Mouse (Mus musculus) spleen, adult 2 months (tissue): ENCODE measurements around the gene Rundc3b. TPM values are rescaled to one million over a fixed set of nuclear protein-coding genes. Genes with fewer than 3 reads are reported as not detected.

Experiments
- DNase-seq, 2 experiments: peaks; one replicate each; pipeline versions ENCODE4 v3.0.0 to v3.0.0-alpha.2; 2012 to 2021; ENCODE audit warnings: low spot score in 2 of 2, low read depth in 1 of 2
- H3K27ac ChIP-seq: fragments of 200-500 bp; 2 replicates; pipeline ENCODE4 v1.5.1; 2012; ENCODE audit warnings: low read length, inconsistent platforms; ENCODE audit not compliant: insufficient read depth
- H3K27me3 ChIP-seq: fragments of 200-500 bp; 2 replicates; pipeline ENCODE4 v1.6.1; 2012; ENCODE audit warnings: mild to moderate bottlenecking, moderate library complexity, low read length, inconsistent platforms; ENCODE audit not compliant: control insufficient read depth, insufficient read depth
- H3K36me3 ChIP-seq: fragments of 200-500 bp; 2 replicates; pipeline ENCODE4 v1.6.1; 2012; ENCODE audit warnings: mild to moderate bottlenecking, low read length, inconsistent platforms; ENCODE audit not compliant: control insufficient read depth, insufficient read depth
- H3K4me1 ChIP-seq: fragments of 200-500 bp; 2 replicates; pipeline ENCODE4 v1.6.1; 2011; ENCODE audit warnings: inconsistent platforms; ENCODE audit not compliant: control insufficient read depth, insufficient read depth, insufficient read length
- H3K4me3 ChIP-seq: fragments of 200-500 bp; 2 replicates; pipeline ENCODE4 v1.5.1; 2011; ENCODE audit warnings: mild to moderate bottlenecking, inconsistent platforms; ENCODE audit not compliant: insufficient read depth, insufficient read length; ENCODE audit errors: extremely low read depth
- CTCF ChIP-seq: fragments of 200-500 bp; IDR thresholded peaks from 2 replicates; pipeline ENCODE4 v1.5.1; 2011; ENCODE audit warnings: mild to moderate bottlenecking, inconsistent platforms; ENCODE audit not compliant: insufficient read depth, insufficient read length, insufficient replicate concordance; ENCODE audit errors: extremely low read depth
- POLR2A ChIP-seq: fragments of 200-500 bp; IDR thresholded peaks from 2 replicates; pipeline ENCODE4 v1.6.1; 2011; ENCODE audit warnings: low read depth, low read length, inconsistent platforms
- WGBS: fragments of 180-500 bp; shearing (Covaris S2); methylation state at CpG from one replicate; pipeline ENCODE4 v1.1.7; 2018; 5-methylcytosine and 5-hydroxymethylcytosine counted together
- polyA plus RNA-seq: library from polyadenylated mRNA; depleted of rRNA; stranded (reverse); fragments of >200 nt; gene quantifications from 2 replicates; pipeline ENCODE4 v1.2.3, GENCODE M21; 2012

Rundc3b gene
- polyA plus RNA-seq, 1 experiment, result 0.46 TPM

DNA sequence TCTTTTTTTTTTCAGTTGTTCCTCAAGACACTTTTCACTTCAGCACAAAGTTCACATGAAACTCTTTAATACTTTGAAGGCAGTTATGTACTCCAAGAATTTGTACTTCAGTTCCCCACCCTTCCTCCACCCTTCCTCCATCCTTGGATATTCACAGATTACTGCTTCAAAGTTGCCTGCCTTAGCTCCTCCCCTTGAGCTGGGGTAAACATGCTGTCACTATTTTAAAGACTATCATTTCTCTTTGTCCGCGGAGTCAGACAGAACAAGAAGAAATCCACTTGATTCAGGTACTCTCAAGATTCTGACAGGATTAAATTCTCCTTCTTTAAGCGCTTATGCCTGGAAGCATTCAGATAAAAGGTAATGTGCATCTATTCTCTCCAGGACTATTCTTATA, 55.9 kb downstream of the Rundc3b start:
- Histone ChIP-seq H3K4me3 (no peak overlapping the region), H3K27me3 (no peaks in the 10 kb centered on the region), H3K4me1 (no peaks in the 10 kb centered on the region), H3K36me3 (no peaks in the 10 kb centered on the region), H3K27ac (no peak overlapping the region)
- TF ChIP-seq CTCF, result no peak
- 82% methylated on average over 3 of the region's 3 CpGs for WGBS
- no peak for DNase-seq

DNA sequence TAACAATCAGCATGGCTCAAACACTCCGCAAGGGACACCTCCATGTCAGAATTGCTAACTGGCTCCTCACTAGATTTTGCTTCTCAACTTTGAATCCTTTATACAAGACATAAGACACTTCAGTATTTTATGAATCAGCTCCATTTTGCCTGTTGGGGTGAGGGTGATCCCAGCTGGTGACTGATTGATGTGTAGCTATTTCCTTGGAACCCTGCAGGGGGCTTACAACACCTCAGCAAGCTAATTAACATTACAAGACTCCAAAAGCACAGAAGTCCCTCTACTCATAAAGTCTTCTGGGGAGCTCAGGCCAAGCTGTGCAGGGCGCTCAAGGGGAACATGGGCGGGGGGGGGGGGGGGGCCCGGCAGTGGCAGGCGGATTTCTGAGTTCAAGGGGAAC, 78.2 kb downstream of the Rundc3b start:
- no peaks in the 10 kb centered on the region for H3K27me3 ChIP-seq
- TF ChIP-seq POLR2A (no peak), CTCF (no peak)
- no peak overlapping the region for H3K4me3 ChIP-seq
- no peak for DNase-seq
- H3K36me3 ChIP-seq, result no peaks in the 10 kb centered on the region
- no peak overlapping the region for H3K27ac ChIP-seq
- 74% methylated on average over 4 of the region's 5 CpGs for WGBS
- H3K4me1 ChIP-seq, result no peaks in the 10 kb centered on the region

DNA sequence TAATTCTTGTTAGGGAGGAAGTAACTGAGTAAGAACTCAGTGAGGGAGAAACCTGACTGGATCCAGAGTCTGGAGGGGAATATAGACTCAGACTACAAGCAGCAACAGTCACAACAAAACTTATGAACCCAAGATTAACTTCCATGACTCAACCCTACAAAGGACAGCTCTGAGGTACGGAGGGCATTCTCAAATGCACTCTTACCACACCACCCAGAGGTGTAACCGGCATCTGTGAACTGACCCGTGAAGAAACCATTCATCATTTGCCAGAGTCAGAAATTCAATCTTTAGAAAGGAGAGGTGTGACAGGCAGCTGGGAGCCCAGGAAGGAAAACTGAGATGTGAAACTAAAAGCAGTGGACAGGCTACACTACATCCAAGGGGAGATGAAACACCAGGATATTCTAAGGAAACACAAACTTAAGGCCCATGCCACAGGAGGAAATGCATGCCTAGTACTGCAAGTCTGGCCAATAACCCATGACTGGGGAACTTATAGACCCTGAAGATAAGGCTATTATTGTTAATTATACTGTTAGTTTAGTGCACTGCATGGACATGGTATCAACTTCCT, 80.0 kb downstream of the Rundc3b start:
- no peak for DNase-seq
- WGBS, result 87% methylated on average over 3 of the region's 3 CpGs
- TF ChIP-seq CTCF (no peak), POLR2A (no peak)
- Histone ChIP-seq H3K4me1 (no peaks in the 10 kb centered on the region), H3K4me3 (no peak overlapping the region), H3K27me3 (no peaks in the 10 kb centered on the region), H3K27ac (no peak overlapping the region), H3K36me3 (no peaks in the 10 kb centered on the region)

- TF ChIP-seq POLR2A (no peak), CTCF (no peak)
- H3K4me1 ChIP-seq, result no peaks in the 10 kb centered on the region
- H3K4me3 ChIP-seq, result no peak overlapping the region
- H3K36me3 ChIP-seq, result no peaks in the 10 kb centered on the region
- no peaks in the 10 kb centered on the region for H3K27me3 ChIP-seq
- WGBS, result 89% methylated on average over 7 of the region's 7 CpGs
- DNase-seq, result no peak
- no peak overlapping the region for H3K27ac ChIP-seq
These were observed 81.3 kb downstream of the Rundc3b start for GRCm38 (mm10) chr5:8541120-8542117.

GRCm38 (mm10) chr5:8519006-8519405, 103.7 kb downstream of the Rundc3b start:
- Histone ChIP-seq H3K27ac (no peak overlapping the region), H3K36me3 (no peaks in the 10 kb centered on the region), H3K4me3 (no peak overlapping the region), H3K4me1 (no peaks in the 10 kb centered on the region), H3K27me3 (no peaks in the 10 kb centered on the region)
- TF ChIP-seq POLR2A (no peak), CTCF (no peak)
- 77% methylated on average over 3 of the region's 3 CpGs for WGBS
- DNase-seq, result no peak

DNA sequence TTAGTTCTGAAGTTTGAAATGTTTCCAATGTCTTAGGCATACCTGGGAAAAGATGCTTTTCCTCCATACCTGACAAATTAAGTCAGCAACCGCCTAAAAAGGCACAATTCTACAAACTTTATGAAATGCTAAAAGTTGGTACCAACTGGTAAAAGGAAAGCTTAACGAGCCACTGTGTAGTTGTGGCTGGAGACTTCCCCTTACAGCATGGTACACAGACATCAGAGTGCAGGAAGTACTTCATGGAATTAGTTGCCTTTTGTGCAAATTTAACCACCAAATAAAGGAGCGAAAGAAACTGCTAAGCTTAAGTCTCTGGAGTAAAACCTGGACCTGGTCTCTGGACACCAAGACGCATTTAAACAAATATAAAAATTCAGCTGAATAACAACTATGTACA, 131.0 kb downstream of the Rundc3b start:
- no peak for DNase-seq
- Histone ChIP-seq H3K36me3 (no peaks in the 10 kb centered on the region), H3K27ac (no peak overlapping the region), H3K27me3 (no peaks in the 10 kb centered on the region), H3K4me3 (no peak overlapping the region), H3K4me1 (no peaks in the 10 kb centered on the region)
- 49% methylated on average over 4 of the region's 4 CpGs for WGBS
- TF ChIP-seq CTCF (no peak), POLR2A (no peak)
